Mouse (Mus musculus) cerebellum, postnatal 36 days (tissue): ENCODE measurements around the gene Cgnl1.

Experiments
- DNase-seq, 2 experiments: peaks; one replicate each; pipeline ENCODE4 v3.0.0; 2021 to 2022; ENCODE audit warnings: mixed read lengths in 2 of 2

Cgnl1 gene

GRCm38 (mm10) chr9:71770991-71771767, at the start of gene Cgnl1:
Cgnl1 (minus strand) TSS chr9:71771602.
- peak; percentile 61 to 67 for DNase-seq

GRCm38 (mm10) chr9:71818453-71818852, 47.1 kb upstream of the Cgnl1 start:
- DNase-seq, result no peak

GRCm38 (mm10) chr9:71816121-71816520, 44.7 kb upstream of the Cgnl1 start:
- DNase-seq, result no peak

GRCm38 (mm10) chr9:71813565-71813964, 42.2 kb upstream of the Cgnl1 start:
- no peak for DNase-seq

GRCm38 (mm10) chr9:71812914-71813313, 41.5 kb upstream of the Cgnl1 start:
- no peak for DNase-seq

GRCm38 (mm10) chr9:71812402-71812801, 41.0 kb upstream of the Cgnl1 start:
- DNase-seq, result no peak

- no peak for DNase-seq
Observed at GRCm38 (mm10) chr9:71811404-71811803, 40.0 kb upstream of the Cgnl1 start.

- DNase-seq, result no peak
Observed at GRCm38 (mm10) chr9:71810723-71811122, 39.3 kb upstream of the Cgnl1 start.

GRCm38 (mm10) chr9:71808640-71809254, 37.3 kb upstream of the Cgnl1 start:
- DNase-seq, result no peak

- no peak for DNase-seq
Observed at GRCm38 (mm10) chr9:71807801-71808200, 36.4 kb upstream of the Cgnl1 start.

- peak; percentile 89 to 94 for DNase-seq
Observed at GRCm38 (mm10) chr9:71806422-71806805, 35.0 kb upstream of the Cgnl1 start.

- no peak for DNase-seq
Observed at GRCm38 (mm10) chr9:71805646-71806421, 34.4 kb upstream of the Cgnl1 start.

- DNase-seq, result no peak
Observed at GRCm38 (mm10) chr9:71804116-71804515, 32.7 kb upstream of the Cgnl1 start.

GRCm38 (mm10) chr9:71803281-71803680, 31.9 kb upstream of the Cgnl1 start:
- no peak for DNase-seq

GRCm38 (mm10) chr9:71799598-71799997, 28.2 kb upstream of the Cgnl1 start:
- DNase-seq, result no peak

- DNase-seq, result no peak
Observed at GRCm38 (mm10) chr9:71798176-71798575, 26.8 kb upstream of the Cgnl1 start.

- DNase-seq, result no peak
Observed at GRCm38 (mm10) chr9:71777404-71777803, 6.0 kb upstream of the Cgnl1 start.

GRCm38 (mm10) chr9:71776337-71776736, 4.9 kb upstream of the Cgnl1 start:
- peak; percentile 43 to 49 for DNase-seq

- no peak for DNase-seq
Observed at GRCm38 (mm10) chr9:71773563-71773962, 2.2 kb upstream of the Cgnl1 start.

GRCm38 (mm10) chr9:71772338-71772737, 936 bp upstream of the Cgnl1 start:
- peak; percentile 69 to 77 for DNase-seq

GRCm38 (mm10) chr9:71770484-71770883, 918 bp downstream of the Cgnl1 start:
- no peak for DNase-seq

- no peak for DNase-seq
Observed at GRCm38 (mm10) chr9:71769701-71770100, 1.7 kb downstream of the Cgnl1 start.

GRCm38 (mm10) chr9:71768119-71768518, 3.3 kb downstream of the Cgnl1 start:
- peak; percentile 22 to 37 for DNase-seq

GRCm38 (mm10) chr9:71766902-71767301, 4.5 kb downstream of the Cgnl1 start:
- DNase-seq, result no peak
